Mouse (Mus musculus) hindbrain, embryonic 16.5 days (tissue): ENCODE data around the gene Elmo2. TPM values are rescaled to one million over a fixed set of nuclear protein-coding genes. Genes with fewer than 3 reads are reported as not detected.

Source experiments
- ATAC-seq: fragments of 200-750 bp; cut with Nextera tagmentation; 2 replicates; pipeline ENCODE4 v1.8.0; 2017; ENCODE audit warnings: moderate TSS enrichment, moderate library complexity
- H3K27ac ChIP-seq: fragments of 300-500 bp; sonication (generic); 2 replicates; pipeline ENCODE4 v1.5.1; 2014; ENCODE audit warnings: low read depth, mild to moderate bottlenecking, control low read depth, low read length, moderate library complexity
- H3K27me3 ChIP-seq: fragments of 300-500 bp; sonication (generic); replicated peaks from 2 replicates; pipeline ENCODE4 v1.6.1; 2014; ENCODE audit warnings: low read length; ENCODE audit not compliant: control insufficient read depth, insufficient read depth
- H3K36me3 ChIP-seq: fragments of 300-500 bp; sonication (generic); 2 replicates; pipeline ENCODE4 v1.6.1; 2014; ENCODE audit warnings: mild to moderate bottlenecking, low read length, moderate library complexity, mixed read lengths; ENCODE audit not compliant: control insufficient read depth, insufficient read depth
- H3K4me1 ChIP-seq: fragments of 300-500 bp; sonication (generic); 2 replicates; pipeline ENCODE4 v1.6.1; 2014; ENCODE audit warnings: low read depth, low read length; ENCODE audit not compliant: control insufficient read depth, insufficient read depth
- H3K4me2 ChIP-seq: fragments of 300-500 bp; sonication (generic); 2 replicates; pipeline ENCODE4 v1.6.1; 2014; ENCODE audit warnings: mild to moderate bottlenecking, low read length, control low read depth, moderate library complexity
- H3K4me3 ChIP-seq: fragments of 300-500 bp; sonication (generic); 2 replicates; pipeline ENCODE4 v1.5.1; 2014; ENCODE audit warnings: mild to moderate bottlenecking, low read length, control low read depth, moderate library complexity
- H3K9ac ChIP-seq: fragments of 300-500 bp; sonication (generic); 2 replicates; pipeline ENCODE4 v1.6.1; 2014; ENCODE audit warnings: low read depth, mild to moderate bottlenecking, control low read depth, low read length, moderate library complexity
- H3K9me3 ChIP-seq: fragments of 300-500 bp; sonication (generic); 2 replicates; pipeline ENCODE4 v1.6.1; 2014; ENCODE audit warnings: mild to moderate bottlenecking, low read length, moderate library complexity; ENCODE audit not compliant: control insufficient read depth
- WGBS: fragments of 180-500 bp; shearing (Covaris S2); extraction: QIAGEN DNeasy Blood & Tissue Kit; methylation state at CpG from one replicate; pipeline ENCODE4 v1.1.7; 2014; 5-methylcytosine and 5-hydroxymethylcytosine counted together
- polyA plus RNA-seq: library from polyadenylated mRNA; unstranded; fragments of >200 nt; fragmentation: Nextera tagmentation; extraction: Ambion mirVana; gene quantifications from 2 replicates; pipeline ENCODE4 v1.2.1, GENCODE M21; 2015

Gene Elmo2
- polyA plus RNA-seq, 1 experiment from 2014 or later, result 96.2 TPM

DNA sequence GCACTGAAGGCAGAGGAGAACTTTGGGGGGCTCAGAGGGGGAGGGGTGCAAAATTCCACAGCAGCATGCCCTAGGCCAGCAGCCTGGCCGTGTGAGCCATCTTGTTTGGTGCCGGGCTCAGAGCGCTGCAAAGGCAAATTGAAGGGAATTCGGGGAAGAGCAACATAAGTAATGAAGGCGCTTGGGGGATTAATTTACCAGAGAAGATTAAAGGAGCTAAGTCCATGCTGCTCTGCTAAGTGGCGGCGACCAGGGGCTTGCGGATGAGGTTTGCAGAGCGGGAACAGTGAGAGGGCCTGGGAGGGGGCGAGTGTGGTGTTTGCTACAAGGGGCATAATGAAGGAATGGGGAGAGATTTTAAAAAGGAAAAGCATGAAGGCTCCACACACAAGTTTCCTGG is 46.9 kb downstream of the Elmo2 start:
- no peak overlapping the region for H3K27ac ChIP-seq
- peaks cover 18% of the 10 kb centered on the region for H3K4me1 ChIP-seq
- no peak overlapping the region for H3K4me3 ChIP-seq
- 50% methylated on average over 10 of the region's 10 CpGs for WGBS
- ATAC-seq, result no peak
- H3K4me2 ChIP-seq, result no peak overlapping the region
- no peaks in the 10 kb centered on the region for H3K27me3 ChIP-seq
- no peak overlapping the region for H3K9ac ChIP-seq
- H3K36me3 ChIP-seq, result peaks cover 10% of the 10 kb centered on the region
- H3K9me3 ChIP-seq, result no peaks in the 10 kb centered on the region

DNA sequence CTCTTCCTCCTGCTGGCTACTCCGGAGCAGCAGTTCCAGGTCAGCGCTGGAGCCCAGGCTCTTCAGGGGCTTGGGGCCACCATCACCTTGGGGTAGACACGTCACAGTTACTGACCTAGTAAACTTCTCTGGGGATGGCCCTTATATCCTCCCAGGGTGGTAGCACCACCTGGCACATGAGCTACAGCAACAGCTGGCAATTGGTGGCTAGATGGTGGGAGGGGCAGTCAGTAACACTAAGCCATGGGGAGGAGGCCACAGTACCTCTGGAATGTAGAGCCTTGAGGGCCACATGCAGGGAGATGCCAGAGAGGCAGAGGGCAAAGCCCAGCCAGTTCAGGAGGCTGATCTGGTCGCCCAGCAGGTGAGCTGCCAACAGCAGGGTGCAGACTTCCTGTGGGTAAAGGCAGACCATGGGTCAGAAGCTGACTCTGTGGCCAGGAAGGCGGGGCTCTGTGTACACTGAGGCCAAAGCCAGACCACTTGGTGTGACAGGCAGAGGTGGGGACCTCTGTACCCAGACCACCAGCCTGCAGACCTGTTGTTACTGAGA is 49.0 kb downstream of the Elmo2 start:
- ATAC-seq, result no peak
- Histone ChIP-seq H3K4me1 (peaks cover 22% of the 10 kb centered on the region), H3K27me3 (no peaks in the 10 kb centered on the region), H3K9ac (no peak overlapping the region), H3K4me2 (no peak overlapping the region), H3K27ac (no peak overlapping the region), H3K9me3 (no peaks in the 10 kb centered on the region), H3K36me3 (peaks cover 10% of the 10 kb centered on the region), H3K4me3 (no peak overlapping the region)
- 81% methylated on average over 5 of the region's 5 CpGs for WGBS

DNA sequence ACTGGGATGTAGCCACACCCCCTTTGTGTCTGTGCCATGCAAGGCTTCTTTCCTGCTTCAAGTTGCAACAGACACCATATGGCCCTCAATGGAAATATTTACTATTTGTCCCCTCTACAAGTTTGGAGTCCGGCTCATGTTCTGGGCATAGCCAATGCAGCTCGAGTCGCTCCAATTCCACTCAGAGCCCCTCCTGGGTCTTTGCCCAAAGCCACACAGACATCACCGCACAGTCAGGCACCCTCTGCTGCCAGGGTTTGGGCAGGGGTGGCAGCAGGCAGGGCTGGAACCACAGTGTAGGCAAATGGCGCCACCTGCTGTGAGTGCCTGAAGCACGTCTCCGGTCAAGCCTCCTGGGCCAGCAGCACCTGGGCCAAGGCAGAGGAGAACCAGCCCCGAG is 50.5 kb downstream of the Elmo2 start:
- Histone ChIP-seq H3K9ac (no peak overlapping the region), H3K4me1 (peaks cover 19% of the 10 kb centered on the region), H3K4me2 (no peak overlapping the region), H3K27ac (peak overlapping the region; percentile 40; the same call in 1 of the 2 replicates), H3K36me3 (peaks cover 7% of the 10 kb centered on the region), H3K4me3 (no peak overlapping the region), H3K27me3 (no peaks in the 10 kb centered on the region), H3K9me3 (no peaks in the 10 kb centered on the region)
- ATAC-seq, result peak; percentile 60
- 10% methylated on average over 8 of the region's 8 CpGs for WGBS

DNA sequence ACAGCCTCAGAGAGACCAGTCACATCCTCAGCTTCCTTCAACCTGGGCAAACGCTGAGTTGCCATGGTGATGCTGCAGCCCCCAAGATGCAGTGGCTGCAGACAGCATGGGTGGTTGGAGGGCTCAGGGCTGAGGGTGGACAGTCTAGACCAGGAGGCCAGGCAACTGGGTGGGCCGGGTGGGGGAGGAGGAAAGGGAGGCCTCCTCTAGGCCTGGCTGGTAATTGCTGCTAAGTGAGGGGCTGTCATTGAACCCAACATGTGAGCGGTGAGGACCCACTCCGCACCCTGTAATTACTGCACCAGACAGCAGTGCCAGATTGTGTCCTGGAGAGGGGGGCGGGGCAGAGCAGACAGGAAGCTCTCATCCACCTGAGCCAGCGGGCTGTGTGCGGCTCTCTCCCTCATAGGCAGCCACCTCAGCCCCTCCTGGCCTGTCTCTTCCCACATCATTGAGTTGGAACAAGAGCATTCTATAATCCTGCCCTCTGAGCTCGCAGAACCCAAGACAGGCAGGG is 51.1 kb downstream of the Elmo2 start:
- H3K4me1 ChIP-seq, result peaks cover 19% of the 10 kb centered on the region

DNA sequence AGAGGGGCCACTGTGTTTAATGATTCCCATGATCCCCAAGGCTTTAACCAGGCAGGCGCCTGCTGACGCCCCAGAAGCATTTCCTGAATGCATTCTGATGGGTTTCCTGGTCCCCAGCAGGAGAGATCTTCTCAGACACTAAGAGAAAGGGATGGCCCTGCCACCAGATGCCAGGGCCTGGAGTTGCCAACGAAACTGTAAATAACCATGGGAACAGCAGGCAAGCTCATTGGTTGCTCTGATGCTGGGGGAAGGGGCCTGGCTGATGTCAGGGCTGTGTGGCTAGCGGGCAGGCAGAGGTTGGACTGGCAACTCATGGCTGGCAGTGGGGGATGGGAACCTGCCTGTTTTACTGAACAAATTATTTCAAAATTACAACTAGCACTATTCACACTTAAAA is 52.7 kb downstream of the Elmo2 start:
- 21% methylated on average over 4 of the region's 4 CpGs for WGBS
- Histone ChIP-seq H3K4me1 (peaks cover 19% of the 10 kb centered on the region), H3K27ac (no peak overlapping the region), H3K36me3 (peaks cover 4% of the 10 kb centered on the region), H3K27me3 (no peaks in the 10 kb centered on the region), H3K9ac (no peak overlapping the region), H3K4me3 (no peak overlapping the region), H3K4me2 (no peak overlapping the region), H3K9me3 (no peaks in the 10 kb centered on the region)
- ATAC-seq, result no peak

More for the DNA sequence above, 51.1 kb downstream of the Elmo2 start:
- Histone ChIP-seq H3K36me3 (peaks cover 4% of the 10 kb centered on the region), H3K9me3 (no peaks in the 10 kb centered on the region), H3K4me2 (no peak overlapping the region), H3K4me3 (no peak overlapping the region), H3K9ac (peak overlapping the region; percentile 45; the same call in 1 of the 2 replicates), H3K27ac (peak overlapping the region; percentile 74), H3K27me3 (no peaks in the 10 kb centered on the region)
- 21% methylated on average over 7 of the region's 8 CpGs for WGBS
- ATAC-seq, result peak; percentile 75

DNA sequence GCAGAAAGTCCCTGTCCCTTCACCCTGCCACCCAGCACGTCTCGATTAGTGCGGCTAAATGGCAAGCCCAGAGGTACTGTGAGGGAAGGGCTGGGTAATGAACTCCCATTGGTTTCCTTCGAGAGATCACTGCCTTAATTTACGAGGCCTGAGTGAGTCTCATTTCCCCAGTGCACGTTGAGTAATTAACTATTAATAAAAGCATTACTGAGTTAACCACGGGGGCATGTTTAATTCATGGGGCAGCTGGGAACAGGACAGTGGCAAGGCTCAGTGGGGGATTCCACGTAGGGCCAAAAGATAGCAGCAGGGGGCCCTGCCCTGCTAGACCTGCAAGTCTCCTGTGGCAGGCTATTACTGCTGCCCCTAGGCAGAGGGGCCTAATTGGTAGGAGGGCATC is 55.0 kb downstream of the Elmo2 start:
- H3K27ac ChIP-seq, result 0 out of 2 replicates have a peak overlapping the region, but pooled peaks have one; percentile 15
- H3K9ac ChIP-seq, result no peak overlapping the region
- WGBS, result 7% methylated on average over 8 of the region's 8 CpGs
- H3K27me3 ChIP-seq, result no peaks in the 10 kb centered on the region
- no peak overlapping the region for H3K4me2 ChIP-seq
- no peak overlapping the region for H3K4me3 ChIP-seq
- H3K4me1 ChIP-seq, result peaks cover 29% of the 10 kb centered on the region
- no peak for ATAC-seq
- H3K36me3 ChIP-seq, result no peaks in the 10 kb centered on the region
- no peaks in the 10 kb centered on the region for H3K9me3 ChIP-seq

DNA sequence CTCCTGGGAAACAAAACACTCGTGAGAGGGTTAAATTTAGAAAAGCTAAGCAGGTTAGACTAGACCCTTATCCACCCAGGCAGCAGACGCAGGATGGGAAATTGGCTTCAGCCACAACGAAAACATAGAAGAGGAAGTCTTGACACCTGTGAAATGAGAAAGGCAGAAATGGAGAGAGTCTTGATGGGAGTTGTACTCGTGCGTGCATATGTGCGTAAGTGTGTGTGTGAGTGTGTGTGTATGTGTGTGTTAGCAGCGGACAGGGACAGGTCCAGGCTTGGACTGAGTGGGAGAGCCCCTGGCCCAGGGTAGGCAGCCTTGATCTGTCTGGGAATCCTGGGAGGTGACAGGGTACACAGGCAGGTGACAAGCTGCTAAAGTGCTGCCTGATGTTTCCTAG is 55.4 kb downstream of the Elmo2 start:
- no peak overlapping the region for H3K4me3 ChIP-seq
- no peaks in the 10 kb centered on the region for H3K27me3 ChIP-seq
- no peak for ATAC-seq
- H3K9me3 ChIP-seq, result no peaks in the 10 kb centered on the region
- no peak overlapping the region for H3K9ac ChIP-seq
- H3K27ac ChIP-seq, result 0 out of 2 replicates have a peak overlapping the region, but pooled peaks have one; percentile 15
- no peak overlapping the region for H3K4me2 ChIP-seq
- H3K36me3 ChIP-seq, result no peaks in the 10 kb centered on the region
- H3K4me1 ChIP-seq, result peaks cover 33% of the 10 kb centered on the region
- WGBS, result 50% methylated on average over 7 of the region's 7 CpGs

DNA sequence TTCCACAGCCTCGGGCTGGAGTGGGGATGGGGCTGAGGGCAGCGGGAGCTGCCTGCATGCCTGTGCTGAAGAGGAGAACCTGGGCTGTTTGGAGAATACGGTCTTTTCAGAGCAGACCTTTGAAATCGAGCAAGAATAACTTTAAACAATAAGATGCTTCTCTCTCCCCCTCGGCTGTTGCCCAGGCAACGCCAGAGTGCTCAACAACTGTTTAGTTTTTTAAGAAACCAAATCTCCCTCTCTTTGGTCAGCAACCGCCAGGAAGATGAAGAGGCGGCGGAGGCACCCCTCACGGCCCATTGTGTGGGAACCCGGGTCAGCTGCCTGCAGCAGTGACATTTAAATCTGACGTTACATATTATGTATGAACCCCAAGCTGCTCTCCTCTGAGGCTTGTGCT is 59.5 kb downstream of the Elmo2 start:
- 4% methylated on average over 12 of the region's 12 CpGs for WGBS
- Histone ChIP-seq H3K4me3 (no peak overlapping the region), H3K27ac (peak overlapping the region; percentile 33; the same call in 1 of the 2 replicates), H3K36me3 (no peaks in the 10 kb centered on the region), H3K4me1 (peaks cover 25% of the 10 kb centered on the region), H3K9ac (peak overlapping the region; percentile 36; the same call in 1 of the 2 replicates), H3K9me3 (no peaks in the 10 kb centered on the region), H3K4me2 (peak overlapping the region; percentile 32), H3K27me3 (no peaks in the 10 kb centered on the region)
- no peak for ATAC-seq

DNA sequence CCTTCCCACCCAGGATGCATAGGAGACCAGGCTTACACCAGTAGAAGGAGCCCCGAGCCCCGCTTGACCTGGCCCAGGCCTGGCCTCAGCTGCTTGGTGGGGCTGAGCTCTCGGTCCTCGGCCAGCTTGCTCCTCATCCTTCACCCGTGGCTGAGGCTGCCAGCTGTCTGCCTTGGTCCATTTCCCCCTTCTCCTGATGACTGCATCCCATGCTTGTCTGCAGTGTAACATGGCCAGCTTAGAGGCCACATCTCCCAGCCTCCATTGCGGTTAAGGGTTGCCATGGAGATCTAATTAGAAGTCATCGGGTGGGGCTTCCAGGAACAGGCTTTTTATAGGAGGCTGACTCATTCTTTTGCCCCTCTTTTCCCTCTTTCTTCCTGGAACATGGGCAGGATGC is 62.4 kb downstream of the Elmo2 start:
- Histone ChIP-seq H3K9ac (no peak overlapping the region), H3K4me3 (no peak overlapping the region), H3K27me3 (no peaks in the 10 kb centered on the region), H3K4me2 (no peak overlapping the region), H3K36me3 (no peaks in the 10 kb centered on the region), H3K27ac (no peak overlapping the region), H3K4me1 (peaks cover 25% of the 10 kb centered on the region), H3K9me3 (no peaks in the 10 kb centered on the region)
- 36% methylated on average over 7 of the region's 7 CpGs for WGBS
- ATAC-seq, result peak; percentile 54; the same call in 1 of the 2 replicates
